Mouse (Mus musculus): ENCODE measurements around the gene Ipo13.
A peak's percentile ranks its signal among the peaks of the same experiment; 100 is the strongest.

Gene Ipo13

GRCm38 (mm10) chr4:117914591-117915442 lies at the start of gene Ipo13:
Gene Ipo13, minus strand, starts transcription at chr4:117914999.
- peak; percentile 90 to 94 for DNase-seq

- no peak for DNase-seq
These were observed 42.7 kb upstream of the Ipo13 start for GRCm38 (mm10) chr4:117957492-117957891.

GRCm38 (mm10) chr4:117947493-117947892 lies 32.7 kb upstream of the Ipo13 start:
- DNase-seq: no peak

GRCm38 (mm10) chr4:117946639-117947305 lies 32.0 kb upstream of the Ipo13 start:
- no peak for DNase-seq

GRCm38 (mm10) chr4:117943317-117943716 lies 28.5 kb upstream of the Ipo13 start:
- no peak for DNase-seq

- no peak for DNase-seq
These were observed 22.2 kb upstream of the Ipo13 start for GRCm38 (mm10) chr4:117936964-117937363.

- DNase-seq: no peak
These were observed 19.3 kb upstream of the Ipo13 start for GRCm38 (mm10) chr4:117934081-117934480.

- no peak for DNase-seq
These were observed 18.4 kb upstream of the Ipo13 start for GRCm38 (mm10) chr4:117933248-117933647.

GRCm38 (mm10) chr4:117929391-117929881 lies 14.6 kb upstream of the Ipo13 start, which contains the start of gene Artn:
Gene Artn, minus strand, starts transcription at chr4:117929763.
- DNase-seq: peak; percentile 70 to 86

GRCm38 (mm10) chr4:117928699-117929241 lies 14.0 kb upstream of the Ipo13 start:
- DNase-seq: peak; percentile 68 to 78

- peak in 1 of 2 experiments; percentile 43 for DNase-seq
These were observed 13.4 kb upstream of the Ipo13 start for GRCm38 (mm10) chr4:117928234-117928633.

- no peak for DNase-seq
These were observed 12.0 kb upstream of the Ipo13 start for GRCm38 (mm10) chr4:117926545-117927482.

- no peak for DNase-seq
These were observed 10.1 kb upstream of the Ipo13 start for GRCm38 (mm10) chr4:117924916-117925315.

GRCm38 (mm10) chr4:117923450-117923849 lies 8.7 kb upstream of the Ipo13 start:
- no peak for DNase-seq

- no peak for DNase-seq
These were observed 6.6 kb upstream of the Ipo13 start for GRCm38 (mm10) chr4:117921358-117921757.

GRCm38 (mm10) chr4:117918762-117919161 lies 4.0 kb upstream of the Ipo13 start:
- no peak for DNase-seq

- DNase-seq: peak in 1 of 2 experiments; percentile 54
These were observed 3.5 kb upstream of the Ipo13 start for GRCm38 (mm10) chr4:117918261-117918660.

GRCm38 (mm10) chr4:117917847-117918246 lies 3.0 kb upstream of the Ipo13 start:
- no peak for DNase-seq

GRCm38 (mm10) chr4:117917402-117917801 lies 2.6 kb upstream of the Ipo13 start:
- no peak for DNase-seq

GRCm38 (mm10) chr4:117916386-117916785 lies 1.6 kb upstream of the Ipo13 start:
- DNase-seq: no peak

- DNase-seq: peak in 1 of 2 experiments; percentile 9
These were observed 798 bp upstream of the Ipo13 start for GRCm38 (mm10) chr4:117915489-117916105.

GRCm38 (mm10) chr4:117914031-117914430 lies 768 bp downstream of the Ipo13 start:
- DNase-seq: no peak

All from kidney, postnatal 25 days (tissue).